Mouse (Mus musculus) gastrocnemius, adult 2 months (tissue): ENCODE data around the gene Slc35f6. TPM values are rescaled to one million over a fixed set of nuclear protein-coding genes. Genes with fewer than 3 reads are reported as not detected.
A peak's percentile ranks its signal among the peaks of the same experiment; 100 is the strongest.

Source experiments
- DNase-seq: peaks from one replicate; pipeline ENCODE4 v3.0.0; 2022
- H3K27ac ChIP-seq: fragments of 200-600 bp; 2 replicates; pipeline ENCODE4 v1.8.1; 2022; ENCODE audit warnings: mild to moderate bottlenecking
- H3K4me3 ChIP-seq: fragments of 200-600 bp; 2 replicates; pipeline ENCODE4 v1.8.1; 2022; ENCODE audit warnings: mild to moderate bottlenecking, moderate library complexity
- CTCF ChIP-seq: fragments of 200-600 bp; IDR thresholded peaks from 2 replicates; pipeline ENCODE4 v1.8.1; 2022; ENCODE audit warnings: antibody characterized with exemption, mild to moderate bottlenecking, moderate library complexity
- intact Hi-C: fragments of 180-260 bp; cut with DNase I; formaldehyde crosslinking; loops from one replicate; pipeline ENCODE4 v1.15.1; 2025
- total RNA-seq, 2 experiments: library from RNA; stranded (reverse); gene quantifications; 2 replicates each; pipeline ENCODE4 v1.2.3; 2021

Gene Slc35f6
- total RNA-seq, 2 experiments from 2014 or later: 12.7 to 14.2 TPM

- H3K27ac ChIP-seq: no peak overlapping the region
- intact Hi-C loops: no loop called here
- peak; percentile 31 for DNase-seq
- no peak overlapping the region for H3K4me3 ChIP-seq
- TF ChIP-seq CTCF: no peak
Measured at GRCm38 (mm10) chr5:30614221-30614620, 33.5 kb upstream of the Slc35f6 start.

- no peak for DNase-seq
- Histone ChIP-seq H3K4me3 (no peak overlapping the region), H3K27ac (no peak overlapping the region)
- TF ChIP-seq CTCF: no peak
- intact Hi-C loops: no loop called here
Measured at GRCm38 (mm10) chr5:30615416-30615815, 32.3 kb upstream of the Slc35f6 start.

GRCm38 (mm10) chr5:30615819-30616218, 31.9 kb upstream of the Slc35f6 start:
- intact Hi-C loops: no loop called here
- no peak for DNase-seq
- no peak overlapping the region for H3K27ac ChIP-seq
- TF ChIP-seq CTCF: no peak
- H3K4me3 ChIP-seq: no peak overlapping the region

- H3K4me3 ChIP-seq: no peak overlapping the region
- intact Hi-C loops: no loop called here
- no peak for TF ChIP-seq CTCF
- H3K27ac ChIP-seq: no peak overlapping the region
- DNase-seq: no peak
Measured at GRCm38 (mm10) chr5:30616644-30617043, 31.1 kb upstream of the Slc35f6 start.

- Histone ChIP-seq H3K27ac (no peak overlapping the region), H3K4me3 (no peak overlapping the region)
- no peak for DNase-seq
- TF ChIP-seq CTCF: no peak
- intact Hi-C loops: no loop called here
Measured at GRCm38 (mm10) chr5:30617357-30617756, 30.4 kb upstream of the Slc35f6 start.

- peak; percentile 31 for DNase-seq
- no peak overlapping the region for H3K4me3 ChIP-seq
- no peak overlapping the region for H3K27ac ChIP-seq
- no peak for TF ChIP-seq CTCF
- intact Hi-C loops: no loop called here
Measured at GRCm38 (mm10) chr5:30617851-30618250, 29.9 kb upstream of the Slc35f6 start.

- TF ChIP-seq CTCF: no peak
- intact Hi-C loops: no loop called here
- DNase-seq: no peak
- Histone ChIP-seq H3K4me3 (no peak overlapping the region), H3K27ac (no peak overlapping the region)
Measured at GRCm38 (mm10) chr5:30618376-30619003, 29.2 kb upstream of the Slc35f6 start.

- intact Hi-C loops: no loop called here
- H3K4me3 ChIP-seq: no peak overlapping the region
- H3K27ac ChIP-seq: no peak overlapping the region
- TF ChIP-seq CTCF: no peak
- no peak for DNase-seq
Measured at GRCm38 (mm10) chr5:30619211-30619610, 28.5 kb upstream of the Slc35f6 start.

GRCm38 (mm10) chr5:30620567-30620966, 27.2 kb upstream of the Slc35f6 start:
- no peak for DNase-seq
- no peak for TF ChIP-seq CTCF
- Histone ChIP-seq H3K27ac (no peak overlapping the region), H3K4me3 (no peak overlapping the region)
- intact Hi-C loops: no loop called here

- intact Hi-C loops: no loop called here
- no peak for TF ChIP-seq CTCF
- DNase-seq: no peak
- Histone ChIP-seq H3K27ac (no peak overlapping the region), H3K4me3 (no peak overlapping the region)
Measured at GRCm38 (mm10) chr5:30621211-30621790, 26.4 kb upstream of the Slc35f6 start.

- no peak for TF ChIP-seq CTCF
- DNase-seq: no peak
- intact Hi-C loops: no loop called here
- H3K27ac ChIP-seq: no peak overlapping the region
- H3K4me3 ChIP-seq: peak overlapping the region; percentile 60
Measured at GRCm38 (mm10) chr5:30621844-30622176, 25.9 kb upstream of the Slc35f6 start.

- DNase-seq: no peak
- TF ChIP-seq CTCF: no peak
- intact Hi-C loops: no loop called here
- Histone ChIP-seq H3K27ac (no peak overlapping the region), H3K4me3 (peak overlapping the region; percentile 60)
Measured at GRCm38 (mm10) chr5:30622177-30622840, 25.4 kb upstream of the Slc35f6 start.

GRCm38 (mm10) chr5:30622841-30623185, 24.9 kb upstream of the Slc35f6 start:
- no peak for TF ChIP-seq CTCF
- Histone ChIP-seq H3K4me3 (peak overlapping the region; percentile 60), H3K27ac (no peak overlapping the region)
- intact Hi-C loops: no loop called here
- no peak for DNase-seq

GRCm38 (mm10) chr5:30623380-30623779, 24.4 kb upstream of the Slc35f6 start:
- DNase-seq: no peak
- Histone ChIP-seq H3K4me3 (no peak overlapping the region), H3K27ac (no peak overlapping the region)
- intact Hi-C loops: no loop called here
- no peak for TF ChIP-seq CTCF
